Mouse (Mus musculus) embryo, embryonic 9.5 days (tissue): ENCODE measurements around the gene Ism2.
"Not testable (repeated sequence)": the region's sequence is repeated elsewhere in the genome, so short reads cannot be mapped to it uniquely, and the experiment has no call there.

Experiments used
- DNase-seq: peaks from one replicate; pipeline ENCODE4 v3.0.0-alpha.2; 2017; ENCODE audit errors: extremely low spot score

Ism2 gene

GRCm38 (mm10) chr12:87289100-87289499 is 10.4 kb downstream of the Ism2 start:
- no peak for DNase-seq

- DNase-seq = no peak
Measured at GRCm38 (mm10) chr12:87284726-87285125, 14.8 kb downstream of the Ism2 start.

DNA sequence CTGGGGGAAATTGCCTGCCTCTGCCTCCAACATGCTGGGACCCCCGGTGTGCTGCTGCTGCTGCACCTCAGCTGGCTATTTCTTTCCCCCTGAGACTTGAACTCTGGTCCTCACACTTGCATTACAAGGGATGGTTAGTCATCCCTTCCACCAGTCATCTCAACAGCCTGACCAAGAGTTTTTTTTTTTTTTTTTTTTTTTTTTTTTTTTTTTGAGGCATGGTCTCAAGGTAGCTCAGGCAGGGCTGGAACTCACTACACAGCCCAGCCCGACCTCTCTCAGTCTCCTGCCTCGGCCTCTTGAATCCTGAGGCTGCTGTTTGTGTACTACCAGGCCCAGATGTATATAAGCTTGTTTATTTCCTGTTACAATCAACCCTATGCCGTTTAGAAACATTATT is 15.2 kb downstream of the Ism2 start:
- DNase-seq = no peak

DNA sequence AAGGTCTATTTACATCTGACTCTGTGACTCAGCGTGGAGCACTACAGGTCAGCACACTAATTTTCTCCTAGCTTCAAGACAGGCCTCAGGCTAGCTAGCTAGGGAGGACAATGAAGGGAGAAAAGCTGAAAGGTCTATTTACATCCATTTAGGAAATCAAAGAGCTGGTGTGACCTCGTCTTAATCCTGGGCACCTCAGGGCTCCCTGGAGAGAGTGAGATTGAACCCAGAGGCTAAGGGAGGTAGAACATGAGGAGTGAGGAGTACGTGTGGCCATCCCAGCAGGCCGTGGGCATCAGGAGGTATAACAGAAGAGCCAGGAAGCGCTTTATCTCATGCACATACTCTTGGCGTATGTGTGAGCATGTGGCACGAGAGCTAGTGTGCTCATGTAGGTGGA is 15.8 kb downstream of the Ism2 start:
- no peak for DNase-seq

DNA sequence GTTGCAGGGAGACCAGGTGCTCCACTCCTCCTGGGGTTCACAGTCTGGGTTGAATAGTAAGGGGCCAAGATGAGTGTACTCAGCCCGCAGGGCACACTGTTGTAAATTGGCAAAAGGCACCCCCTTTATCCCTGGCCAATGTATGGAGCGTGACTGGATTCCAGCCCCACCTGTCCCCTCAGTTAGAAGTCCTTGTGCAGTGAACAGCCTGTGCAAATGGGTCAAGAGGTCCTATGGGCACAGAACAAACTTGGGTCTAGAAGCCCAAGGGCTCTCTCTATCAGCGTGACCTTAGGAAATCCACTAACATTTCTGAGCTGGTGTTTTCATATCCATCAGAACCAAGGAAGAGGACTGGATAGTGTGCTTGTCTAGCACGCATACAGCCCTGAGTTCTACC is 16.8 kb downstream of the Ism2 start:
- no peak for DNase-seq

GRCm38 (mm10) chr12:87281766-87282165 is 17.7 kb downstream of the Ism2 start:
- no peak for DNase-seq

DNA sequence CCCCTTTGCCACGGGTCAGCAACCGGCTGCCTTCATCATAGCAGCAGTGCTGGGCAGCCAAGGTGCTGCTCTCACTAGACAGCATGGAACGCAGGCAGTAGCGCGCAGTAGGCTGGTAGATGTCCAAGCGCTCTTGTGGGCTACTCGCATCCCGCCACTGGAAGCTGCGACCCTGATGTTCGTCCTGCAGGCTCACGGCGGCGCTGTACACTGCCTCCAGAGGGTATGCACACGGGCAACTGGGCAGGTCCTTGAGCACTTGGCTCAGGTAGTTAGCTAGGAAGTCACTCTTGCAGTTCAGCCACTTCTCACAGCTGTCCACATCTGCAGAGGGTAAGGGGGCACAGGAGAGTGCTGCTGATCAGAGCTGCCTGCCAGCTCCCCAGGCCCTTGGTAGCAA is 19.6 kb downstream of the Ism2 start:
- DNase-seq = no peak

- DNase-seq = no peak
Measured at GRCm38 (mm10) chr12:87279350-87279749, 20.2 kb downstream of the Ism2 start.

- no peak for DNase-seq
Measured at GRCm38 (mm10) chr12:87278118-87278730, 21.3 kb downstream of the Ism2 start.

- DNase-seq = not testable (repeated sequence)
Measured at GRCm38 (mm10) chr12:87277251-87277650, 22.3 kb downstream of the Ism2 start.

DNA sequence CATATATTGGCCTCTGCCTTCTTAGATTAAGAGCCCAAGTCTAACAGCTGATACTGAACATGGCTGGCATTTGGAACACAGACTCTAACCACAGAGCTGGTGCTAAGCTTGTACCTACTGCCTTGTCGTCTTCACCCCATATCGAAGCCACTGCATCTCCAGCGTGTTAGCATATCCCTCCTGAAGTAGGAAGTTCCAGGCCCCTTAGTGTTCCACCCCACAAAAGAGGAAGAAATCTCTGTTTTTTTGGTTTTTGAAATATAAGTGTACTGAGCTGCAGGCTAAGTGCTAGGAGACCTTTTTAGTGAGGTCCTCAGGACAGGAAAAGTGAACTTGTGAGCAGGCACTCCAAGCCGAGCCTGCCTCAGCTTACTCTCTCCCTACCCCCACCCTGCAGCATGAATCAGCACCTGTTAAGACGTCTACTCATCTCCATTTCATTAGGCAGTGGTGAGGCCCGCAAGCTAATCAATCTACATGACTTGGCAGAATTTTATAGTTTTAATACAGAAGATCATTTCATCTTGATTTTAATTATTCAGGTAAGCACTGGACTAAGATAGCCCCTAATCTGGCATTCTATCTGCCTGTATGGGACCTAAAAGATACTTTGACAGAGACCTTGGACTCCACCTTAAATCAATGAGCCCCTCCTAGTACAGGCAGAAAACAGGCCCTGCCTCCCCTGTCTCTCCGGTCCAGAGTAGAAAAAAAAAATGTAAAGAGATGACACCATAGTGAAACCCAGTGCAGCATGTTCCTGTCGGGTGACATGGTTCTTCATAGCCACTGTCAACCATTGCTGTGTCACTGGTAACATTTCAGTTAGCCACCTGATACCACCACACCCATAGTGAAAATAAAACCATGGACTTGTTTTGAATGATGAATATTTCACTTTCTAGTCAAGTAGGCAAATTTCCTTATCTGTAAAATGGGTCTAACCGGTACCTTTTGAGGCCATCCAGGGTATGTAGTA is 24.4 kb downstream of the Ism2 start:
- DNase-seq = no peak

- peak; percentile 42 for DNase-seq
Measured at GRCm38 (mm10) chr12:87267682-87268081, 31.8 kb downstream of the Ism2 start.

- DNase-seq = no peak
Measured at GRCm38 (mm10) chr12:87266827-87267603, 32.5 kb downstream of the Ism2 start.

GRCm38 (mm10) chr12:87266108-87266826 is 33.2 kb downstream of the Ism2 start, which contains the start of the genes Vipas39 and Ahsa1:
Vipas39 (minus strand) TSS chr12:87266256.
Ahsa1 (plus strand) TSS chr12:87266479.
- DNase-seq = peak; percentile 92

DNA sequence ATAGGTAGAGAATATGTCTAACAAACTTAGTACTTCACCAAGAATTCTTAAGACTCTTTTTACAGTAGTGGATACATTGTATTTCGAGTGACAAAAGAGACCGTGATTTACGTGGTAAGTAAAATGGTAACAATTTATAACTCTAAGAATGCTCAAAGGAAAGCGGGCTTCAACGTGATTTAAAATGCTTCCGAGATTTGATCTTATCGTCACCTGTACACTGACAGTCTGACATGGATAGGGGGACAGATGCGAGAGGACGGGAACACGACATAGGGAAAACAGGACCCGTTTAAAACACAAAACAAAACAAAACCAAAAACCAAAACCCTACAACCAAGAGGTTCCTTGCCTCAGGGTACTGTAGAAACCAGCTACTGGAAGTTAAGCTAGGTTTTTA is 34.1 kb downstream of the Ism2 start:
- DNase-seq = no peak

DNA sequence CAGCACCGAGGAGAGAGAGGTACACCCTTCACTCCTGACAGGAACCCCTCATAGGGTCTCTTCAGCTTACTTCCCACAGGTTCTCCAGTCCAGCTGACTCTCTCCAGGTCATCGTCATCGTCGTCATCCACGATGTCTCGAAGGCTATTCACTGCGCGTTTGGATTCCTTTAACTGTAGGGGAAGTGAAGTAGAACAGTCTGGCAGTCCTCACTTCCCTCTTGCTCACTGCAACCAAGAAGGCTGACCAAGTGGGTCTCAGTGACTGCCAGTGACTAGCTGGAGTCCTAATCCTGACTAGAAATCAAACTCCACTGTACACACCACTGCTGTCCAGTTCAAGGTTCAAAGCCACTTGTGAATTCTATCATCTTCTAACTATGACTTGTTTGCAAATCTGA is 38.9 kb downstream of the Ism2 start:
- DNase-seq = no peak

DNA sequence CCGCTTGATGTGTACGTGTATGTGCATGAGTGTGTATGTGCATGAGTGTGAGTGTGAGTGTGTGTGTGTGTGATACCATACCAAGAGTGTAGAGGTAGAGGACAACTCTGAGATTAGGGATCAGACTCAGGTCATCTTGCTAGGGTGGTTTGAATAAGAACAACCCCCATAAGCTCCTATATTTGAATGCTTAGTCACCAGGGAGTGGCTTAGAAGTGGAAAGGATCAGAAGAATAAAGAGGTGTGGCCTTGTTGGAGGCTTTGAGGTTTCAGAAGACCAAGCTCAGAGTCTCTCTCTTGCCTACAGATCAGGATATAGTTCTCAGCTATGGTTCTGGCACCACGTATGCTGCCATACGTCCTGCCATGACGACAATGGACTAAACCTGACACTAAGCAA is 42.9 kb downstream of the Ism2 start:
- DNase-seq = no peak

GRCm38 (mm10) chr12:87253878-87254277 is 45.6 kb downstream of the Ism2 start:
- DNase-seq = no peak

- DNase-seq = no peak
Measured at GRCm38 (mm10) chr12:87250161-87250560, 49.3 kb downstream of the Ism2 start.

GRCm38 (mm10) chr12:87238632-87239031 is 60.9 kb downstream of the Ism2 start, which contains the start of gene Noxred1:
Noxred1 (minus strand) TSS chr12:87238732.
- DNase-seq = no peak

GRCm38 (mm10) chr12:87236882-87237483 is 62.5 kb downstream of the Ism2 start:
- DNase-seq = no peak
